Mouse (Mus musculus) cerebellum, adult 11-12 months (tissue): ENCODE measurements around the gene Appl1.

ENCODE experiments used
- DNase-seq: peaks from one replicate; pipeline ENCODE4 v3.0.0; 2022

The Appl1 gene

GRCm38 (mm10) chr14:26971106-26971789 lies at the start of gene Appl1:
Gene Appl1 (minus strand): TSS chr14:26971232.
- no peak for DNase-seq

- no peak for DNase-seq
Observed at GRCm38 (mm10) chr14:27019850-27020249, 48.8 kb upstream of the Appl1 start.

GRCm38 (mm10) chr14:27017936-27018335 lies 46.9 kb upstream of the Appl1 start:
- DNase-seq = no peak

- DNase-seq = no peak
Observed at GRCm38 (mm10) chr14:27013658-27014057, 42.6 kb upstream of the Appl1 start.

- no peak for DNase-seq
Observed at GRCm38 (mm10) chr14:27011561-27011960, 40.5 kb upstream of the Appl1 start.

GRCm38 (mm10) chr14:27005937-27006336 lies 34.9 kb upstream of the Appl1 start:
- no peak for DNase-seq

GRCm38 (mm10) chr14:27004906-27005305 lies 33.9 kb upstream of the Appl1 start:
- no peak for DNase-seq

- DNase-seq = no peak
Observed at GRCm38 (mm10) chr14:27000386-27000785, 29.4 kb upstream of the Appl1 start.

GRCm38 (mm10) chr14:26996257-26996656 lies 25.2 kb upstream of the Appl1 start:
- no peak for DNase-seq

GRCm38 (mm10) chr14:26994211-26994741 lies 23.2 kb upstream of the Appl1 start, which contains the start of gene Hesx1:
Gene Hesx1 (plus strand): TSS chr14:26994416.
- DNase-seq = no peak

- DNase-seq = no peak
Observed at GRCm38 (mm10) chr14:26993427-26993826, 22.4 kb upstream of the Appl1 start.

GRCm38 (mm10) chr14:26991622-26992021 lies 20.6 kb upstream of the Appl1 start:
- DNase-seq = no peak

- no peak for DNase-seq
Observed at GRCm38 (mm10) chr14:26988694-26989093, 17.7 kb upstream of the Appl1 start.

GRCm38 (mm10) chr14:26982150-26982530 lies 11.1 kb upstream of the Appl1 start:
- DNase-seq = no peak

GRCm38 (mm10) chr14:26981494-26982149 lies 10.6 kb upstream of the Appl1 start:
- no peak for DNase-seq

GRCm38 (mm10) chr14:26981021-26981420 lies 10.0 kb upstream of the Appl1 start:
- no peak for DNase-seq

- DNase-seq = no peak
Observed at GRCm38 (mm10) chr14:26979808-26980207, 8.8 kb upstream of the Appl1 start.

- DNase-seq = no peak
Observed at GRCm38 (mm10) chr14:26977500-26977899, 6.5 kb upstream of the Appl1 start.

- no peak for DNase-seq
Observed at GRCm38 (mm10) chr14:26976212-26976611, 5.2 kb upstream of the Appl1 start.

GRCm38 (mm10) chr14:26975490-26975889 lies 4.5 kb upstream of the Appl1 start:
- DNase-seq = no peak

GRCm38 (mm10) chr14:26973089-26973488 lies 2.1 kb upstream of the Appl1 start:
- no peak for DNase-seq

GRCm38 (mm10) chr14:26970439-26970932 lies 546 bp downstream of the Appl1 start:
- DNase-seq = peak; percentile 92

GRCm38 (mm10) chr14:26969856-26970407 lies 1.1 kb downstream of the Appl1 start:
- peak; percentile 72 for DNase-seq

- no peak for DNase-seq
Observed at GRCm38 (mm10) chr14:26969164-26969563, 1.9 kb downstream of the Appl1 start.
